In genomic region chr8:44993376-44993775, GRCm38 (mm10) we compare ENCODE assay signal across 29 mouse cellular contexts. TPM values are rescaled to one million over a fixed set of nuclear protein-coding genes. Genes with fewer than 3 reads are reported as not detected.
DNase-seq lines count a peak whose midpoint lies in the region; TF ChIP-seq lines count a peak whose summit lies in the region.
"Had no signal": no experiment of that assay in that cellular context is flagged by ENCODE, and none has a peak within 500 bp of the region (broad histone marks: within the 10 kb centered on the region; RNA-seq: fewer than 3 reads in every experiment).

No protein-coding gene starts in this region.

- H3K27ac ChIP-seq in gastrocnemius, adult 2 months, result 0 out of 2 replicates have a peak overlapping the region, but pooled peaks have one; percentile 4
- peak overlapping the region; percentile 72; the same call in 1 of the 2 replicates for H3K27ac ChIP-seq in layer of hippocampus, adult 2 months
- H3K27ac ChIP-seq: kidney, embryonic 15.5 days; limb, embryonic 15.5 days; liver, embryonic 14.5 days; neural tube, embryonic 13.5 days; stomach, embryonic 15.5 days had no signal

- no peak overlapping the region for H3K4me3 ChIP-seq in gastrocnemius, adult 2 months
- no peak overlapping the region for H3K4me3 ChIP-seq in layer of hippocampus, adult 2 months
- H3K4me3 ChIP-seq: hindbrain, embryonic 10.5 days; kidney, embryonic 15.5 days; limb, embryonic 15.5 days; megakaryocyte, embryonic 14.5 days; neural tube, embryonic 13.5 days; stomach, embryonic 15.5 days had no signal

- TF ChIP-seq CTCF in gastrocnemius, adult 2 months (IDR thresholded peaks at IDR 0.05), result no peak
- TF ChIP-seq CTCF in layer of hippocampus, adult 2 months (conservative IDR thresholded peaks at IDR 0.05), result no peak

- DNase-seq in gastrocnemius, adult 2 months, result no peak
- DNase-seq in gastrocnemius, postnatal 4 days (ENCODE audit: low spot score in 2 of 2), result no peak
- no peak for DNase-seq in layer of hippocampus, adult 2 months (ENCODE audit: low spot score in 2 of 2)
- DNase-seq in layer of hippocampus, adult 8-10 months (ENCODE audit: low spot score in 2 of 2), result no peak
- DNase-seq in R1 (ENCODE audit: low read depth, low spot score), result peak; percentile 78
- peak; percentile 51 for DNase-seq in adrenal gland, postnatal 14 days
- no peak for DNase-seq in neural tube, embryonic 10.5 days (ENCODE audit: extremely low spot score, low spot score)
- DNase-seq: B cell, adult 2 months; cerebellum, adult 11 months; cerebellum, adult 9-11 months; forebrain, postnatal 0 days; kidney, adult 11 months; kidney, postnatal 36 days; layer of hippocampus, adult 9-11 months; left cerebral cortex, postnatal 4 days; lung, embryonic 14.5 days; midbrain, embryonic 14.5 days; right cerebral cortex, adult 18-20 months; right cerebral cortex, postnatal 4 days; thymus, adult 2 months had no signal

- intact Hi-C loops in gastrocnemius, adult 2 months (cut with DNase I), result no loop called here

RNA-seq across cellular contexts. Expression of gene Fat1, which starts 58.1 kb away (rescaled TPM):
- 1 to 10 TPM; 2.6 to 4.5 TPM for total RNA-seq in gastrocnemius, adult 2 months (2021)
- total RNA-seq in gastrocnemius, postnatal 4 days (2021), result 10 to 100 TPM; 47.8 to 48.1 TPM
- total RNA-seq in layer of hippocampus, adult 2 months (2021), result 10 to 100 TPM; 22.2 to 24.7 TPM
- total RNA-seq in layer of hippocampus, adult 8-10 months (2022), result 10 to 100 TPM; 23.0 to 24.5 (median 24.4) TPM
- 60.5 and 84.6 TPM in 2 replicates for total RNA-seq in adrenal gland, postnatal 14 days (2021)
- total RNA-seq: common myeloid progenitor, adult 5-6 weeks; granulocyte monocyte progenitor cell, adult 5-6 weeks had no signal

Comparison
In these comparisons a context has a peak if more than half of its experiments do, and no peak if none do; other contexts are left out.
1. RNA of gene Fat1, which starts 58.1 kb away (total RNA-seq): 60.5 to 84.6 TPM in adrenal gland, postnatal 14 days, 47.8 to 48.1 TPM in gastrocnemius, postnatal 4 days, 22.2 to 24.7 TPM in layer of hippocampus, adult 2 months and 23.0 to 24.5 TPM in layer of hippocampus, adult 8-10 months; 2.6 to 4.5 TPM in gastrocnemius, adult 2 months; every median in the first group is over 4 times any median in the second.
2. DNase-seq: peak in R1 (single experiment) and adrenal gland, postnatal 14 days (single experiment); none in gastrocnemius, adult 2 months (single experiment), gastrocnemius, postnatal 4 days (0 of 2), layer of hippocampus, adult 2 months (0 of 2), layer of hippocampus, adult 8-10 months (0 of 2) and neural tube, embryonic 10.5 days (single experiment).